Mouse (Mus musculus) urinary bladder, postnatal 14 days (tissue): ENCODE data around the gene Gnao1.

ENCODE experiments used
- DNase-seq: peaks from one replicate; pipeline ENCODE4 v3.0.0; 2021; ENCODE audit warnings: low spot score

Gnao1 gene

DNA sequence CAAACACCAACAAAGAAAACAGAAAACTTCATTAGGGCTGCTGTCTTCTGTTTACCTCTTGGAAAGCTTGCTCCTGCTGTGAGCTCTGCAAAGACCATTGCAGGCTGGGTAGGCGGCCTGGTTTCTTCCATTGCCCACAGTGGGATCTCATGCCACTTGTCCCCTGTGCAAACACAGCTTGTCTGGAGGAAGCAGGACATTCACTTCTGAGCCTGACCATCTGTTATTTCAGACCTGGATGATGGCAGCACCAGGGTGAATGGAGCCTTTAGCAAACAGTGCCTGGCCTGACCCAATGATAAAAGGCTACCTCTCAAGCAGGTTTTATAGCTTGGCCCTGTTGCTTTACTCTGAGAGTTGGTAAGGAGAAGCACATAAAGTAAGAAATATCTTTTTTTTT, 35.4 kb downstream of the Gnao1 start:
- no peak for DNase-seq

DNA sequence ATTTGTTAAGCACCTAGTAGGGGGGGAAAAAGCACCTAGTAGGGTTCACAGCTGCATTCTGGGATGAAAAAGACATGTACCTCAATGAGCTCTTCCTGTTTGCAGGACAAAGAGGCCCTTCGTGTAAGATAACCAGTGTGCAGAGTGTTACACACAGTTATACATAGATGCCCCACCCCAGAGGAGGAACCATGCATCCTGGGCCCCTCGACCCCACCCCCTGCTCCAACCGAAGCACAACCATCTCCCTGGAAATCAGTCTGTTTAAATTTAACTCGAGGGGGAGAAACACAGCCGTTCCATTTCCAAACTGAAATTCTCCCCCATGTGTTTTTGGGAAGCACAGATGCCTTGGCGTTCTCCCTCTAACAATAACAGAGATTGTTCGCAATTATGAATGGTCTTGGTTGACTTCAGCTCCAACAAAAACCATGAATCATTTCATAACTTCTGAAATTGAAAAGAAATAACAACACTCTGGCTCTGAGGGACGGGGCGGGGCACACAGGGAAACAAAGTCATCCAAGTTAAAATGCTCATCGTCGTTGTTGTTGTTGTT, 42.4 kb downstream of the Gnao1 start:
- no peak for DNase-seq

DNA sequence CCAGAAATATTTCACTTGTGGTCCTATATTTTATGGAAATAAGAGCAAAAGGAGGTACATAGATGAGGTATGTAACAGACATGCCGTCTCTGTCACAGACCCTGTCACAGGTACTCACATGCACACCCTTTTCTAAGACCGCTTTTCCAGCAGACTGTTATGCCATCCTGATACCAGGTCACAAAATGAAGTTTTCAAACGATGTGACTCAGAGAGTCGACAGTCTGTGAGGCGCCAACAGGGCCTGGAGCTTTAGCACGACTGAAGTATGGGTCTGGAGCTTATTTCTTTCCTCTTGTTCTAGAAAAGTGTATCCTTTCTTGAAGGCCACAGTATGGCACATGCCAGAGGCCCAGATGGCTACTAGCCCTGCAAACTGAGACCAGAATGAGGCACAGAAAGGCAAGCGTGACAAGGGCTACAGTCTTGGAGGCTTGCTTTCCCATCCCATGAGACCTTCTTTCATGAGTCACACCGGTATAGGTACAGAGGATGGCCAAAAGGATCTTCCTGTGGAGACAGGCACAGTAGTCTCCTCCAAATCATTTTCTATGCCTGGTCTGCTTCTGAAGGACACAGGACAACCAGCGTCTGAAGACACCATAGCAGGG, 43.2 kb downstream of the Gnao1 start:
- no peak for DNase-seq

DNA sequence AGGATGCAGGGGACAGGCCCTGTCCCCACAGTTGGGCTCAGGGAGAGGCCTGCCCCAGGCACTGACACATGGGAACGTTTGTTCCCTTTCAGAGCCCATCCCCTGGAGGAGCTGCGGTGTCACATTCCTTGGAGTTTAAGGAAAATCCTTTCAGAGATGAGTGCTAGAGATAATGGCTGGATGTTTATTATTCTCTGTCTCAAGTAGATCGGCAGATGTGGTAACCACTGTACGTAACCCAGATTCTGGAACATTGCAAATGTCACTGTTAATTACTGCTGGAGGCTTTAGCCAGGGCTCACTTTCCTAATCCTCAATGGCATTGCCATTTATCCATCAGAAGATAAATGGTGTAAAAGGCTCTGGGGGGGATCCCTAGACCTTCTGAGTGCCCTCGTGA, 44.9 kb downstream of the Gnao1 start:
- DNase-seq = no peak

DNA sequence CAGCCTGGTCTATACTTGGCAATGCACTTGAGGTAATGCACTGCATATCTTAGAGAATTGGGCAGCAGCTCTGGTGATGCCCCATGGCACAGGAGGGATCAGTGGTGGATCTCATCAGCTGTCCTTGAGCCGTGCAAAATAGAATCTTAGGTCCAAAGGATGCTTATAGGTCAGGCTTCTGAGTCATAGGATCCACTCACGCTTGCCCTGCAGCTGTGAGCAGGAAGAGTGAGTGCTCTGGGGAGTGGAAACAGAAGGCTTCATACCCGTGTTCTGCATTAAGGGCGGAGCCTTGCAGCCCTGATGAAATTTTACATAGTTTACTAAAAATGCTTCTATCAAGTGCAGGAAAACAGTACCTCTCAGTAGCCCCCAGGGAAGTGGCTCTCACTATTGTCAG, 45.5 kb downstream of the Gnao1 start:
- no peak for DNase-seq

DNA sequence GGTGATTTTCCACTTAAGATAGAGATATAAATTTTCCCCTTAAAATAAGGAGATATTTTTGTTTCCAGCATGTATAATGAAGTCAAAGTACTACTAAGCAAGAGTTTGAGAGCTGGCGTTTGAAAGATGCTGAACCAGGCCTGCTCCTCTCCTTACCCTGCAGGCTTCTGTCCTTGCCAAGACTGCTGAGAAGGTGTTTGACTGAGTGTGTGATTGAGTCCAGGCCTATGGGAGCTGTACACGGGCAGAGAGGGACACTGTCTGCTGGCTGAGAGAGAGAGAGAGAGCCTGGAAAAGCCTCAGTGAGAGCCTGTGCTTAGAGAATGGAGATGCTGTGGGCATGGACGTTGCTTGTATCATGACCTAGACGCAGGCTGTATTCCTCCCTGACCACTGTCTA, 47.4 kb downstream of the Gnao1 start:
- no peak for DNase-seq

DNA sequence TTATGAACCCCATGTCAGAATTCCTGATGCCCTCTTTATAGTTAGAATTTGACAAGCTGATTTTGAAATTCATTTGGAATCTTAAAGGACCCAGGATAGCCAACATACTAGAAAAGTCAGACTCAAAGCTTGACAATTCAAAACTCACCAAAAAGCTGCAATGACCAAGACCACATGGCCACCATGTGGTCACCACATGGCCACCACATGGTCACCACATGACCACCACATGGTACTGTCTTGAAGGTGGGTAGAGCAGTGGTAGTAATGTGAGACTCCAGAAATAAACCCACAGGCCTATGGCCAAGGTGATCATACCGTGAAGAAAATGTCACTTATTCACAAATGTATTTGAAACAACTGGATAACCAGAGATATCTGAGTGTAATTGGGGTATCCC, 48.5 kb downstream of the Gnao1 start:
- DNase-seq = no peak

DNA sequence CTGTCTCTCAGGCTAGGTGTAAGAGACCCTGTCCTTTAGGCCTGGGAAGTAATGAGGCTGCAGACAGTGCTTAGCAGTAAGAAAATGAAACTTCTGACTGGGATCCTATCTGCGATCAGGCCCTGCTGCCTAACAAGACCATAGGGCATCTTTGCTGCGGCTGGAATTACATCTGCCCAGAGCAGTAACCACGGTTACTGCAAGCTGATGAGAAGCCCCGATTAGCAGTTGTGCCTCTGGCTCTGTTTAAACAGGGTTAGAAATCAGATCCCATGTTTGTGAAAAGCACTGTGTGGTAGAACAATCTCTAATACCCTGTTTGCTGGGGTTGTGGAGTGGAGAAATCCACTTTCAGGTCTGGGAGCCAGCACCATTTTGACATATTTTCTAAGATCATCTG, 50.3 kb downstream of the Gnao1 start:
- no peak for DNase-seq

DNA sequence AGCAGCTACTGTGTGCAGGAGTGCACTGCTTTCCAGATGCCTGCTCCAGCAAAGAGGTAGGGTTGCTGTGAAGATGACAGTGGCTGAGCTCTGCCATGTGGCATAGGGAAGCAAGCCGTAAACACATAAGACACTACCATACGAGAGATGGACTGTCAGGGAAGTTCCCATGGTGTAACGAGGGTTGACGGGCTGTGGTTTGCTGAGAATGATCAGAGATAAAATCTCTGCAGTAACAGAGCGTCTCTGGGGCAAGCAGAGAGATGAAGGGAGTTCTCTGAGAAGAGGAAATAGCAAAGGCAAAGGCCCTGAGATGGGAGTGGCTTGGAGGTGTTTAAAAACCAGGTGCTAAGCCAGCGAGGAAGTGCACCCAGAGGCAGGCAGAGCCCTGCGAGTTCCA, 54.3 kb downstream of the Gnao1 start:
- DNase-seq = no peak

DNA sequence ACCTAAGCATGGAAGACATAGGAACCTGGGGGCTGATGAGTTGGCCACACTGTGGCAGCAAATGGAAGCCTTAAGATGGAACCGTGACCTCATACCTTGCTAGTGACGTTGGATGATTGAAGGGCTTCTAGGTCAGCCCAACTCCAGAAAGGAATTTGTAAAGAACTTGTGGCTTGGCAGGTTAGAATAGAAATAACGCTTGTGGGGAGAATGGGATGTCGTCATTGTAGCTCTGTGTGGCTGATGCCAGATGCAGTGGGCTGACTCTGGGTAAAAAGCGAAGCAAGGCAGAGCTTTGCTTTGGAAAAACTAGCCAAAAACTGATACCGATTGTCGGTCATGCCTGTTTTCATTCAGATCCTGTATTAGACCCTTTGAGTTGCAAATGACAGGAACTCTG, 56.5 kb downstream of the Gnao1 start:
- DNase-seq = no peak

DNA sequence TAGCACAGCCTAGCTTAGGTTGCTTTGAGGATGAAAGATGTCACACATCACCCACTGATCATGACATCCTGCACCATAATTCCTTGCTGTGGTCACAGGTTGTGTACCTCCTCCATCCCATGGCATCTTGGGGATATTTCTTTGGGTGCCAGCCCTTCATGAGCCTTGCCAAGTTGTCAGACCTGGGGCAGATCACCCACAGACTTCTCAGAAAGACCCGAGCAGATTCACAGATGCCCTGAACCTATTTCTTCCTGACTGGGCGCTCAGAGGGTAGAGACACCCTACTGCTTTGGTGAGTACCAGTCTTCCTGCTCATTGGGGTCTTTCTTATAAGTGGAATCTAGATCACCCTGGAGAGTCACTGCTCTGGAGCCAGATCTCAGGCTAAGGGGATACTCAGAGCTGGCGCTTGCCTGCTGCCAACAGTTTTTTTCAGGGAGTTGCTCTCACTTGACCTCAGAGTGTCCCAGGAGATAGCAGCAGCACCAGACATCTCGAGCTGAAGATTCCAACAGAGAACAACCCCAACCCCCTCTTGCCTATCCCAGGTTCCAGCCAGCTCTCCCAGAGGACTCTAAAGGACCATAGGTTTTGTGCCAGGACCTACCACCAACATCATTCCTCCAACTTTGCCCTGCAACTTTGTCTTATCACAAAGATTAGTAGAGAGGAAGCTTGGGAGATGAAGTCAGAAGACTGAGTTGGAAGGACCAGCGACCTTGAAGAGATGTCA, 58.9 kb downstream of the Gnao1 start:
- DNase-seq = no peak

DNA sequence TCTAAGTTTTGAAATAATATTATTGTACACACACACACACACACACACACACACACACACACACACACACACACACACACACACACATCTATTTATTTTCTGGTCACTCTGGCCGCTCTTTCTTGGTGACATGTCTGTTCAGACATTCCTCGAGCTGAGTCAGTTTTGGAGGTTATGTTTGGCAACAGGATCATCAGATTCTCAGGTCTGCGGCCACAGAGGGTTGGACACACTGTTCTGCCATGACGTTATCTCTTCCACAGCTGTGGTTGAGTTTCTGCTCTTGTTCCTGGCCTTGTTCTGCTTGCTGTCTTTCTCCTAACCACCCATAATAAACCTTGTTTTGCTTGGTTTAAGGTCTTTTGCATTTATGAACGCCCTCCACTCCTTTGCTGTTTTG, 61.5 kb downstream of the Gnao1 start:
- DNase-seq = no peak

DNA sequence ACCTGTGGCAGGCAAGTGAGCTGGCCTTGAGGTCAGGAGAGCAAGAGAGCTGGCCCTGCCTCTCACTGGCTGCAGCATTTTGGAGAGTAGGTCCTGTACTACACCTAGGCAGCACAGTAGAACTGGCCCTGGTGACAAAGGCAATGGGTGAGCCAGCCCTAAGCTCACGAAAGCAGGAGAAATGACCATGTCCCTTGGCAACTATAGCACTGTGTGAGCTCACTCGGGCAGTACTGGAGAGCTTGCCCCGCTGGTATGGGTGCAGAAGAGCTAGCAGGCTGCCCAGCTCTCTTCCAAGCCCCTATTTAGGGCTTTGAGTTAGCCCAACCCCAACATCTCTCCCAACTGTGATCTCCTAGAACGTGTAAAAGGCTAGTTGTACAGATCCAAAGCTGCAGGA, 68.6 kb downstream of the Gnao1 start:
- DNase-seq = no peak

DNA sequence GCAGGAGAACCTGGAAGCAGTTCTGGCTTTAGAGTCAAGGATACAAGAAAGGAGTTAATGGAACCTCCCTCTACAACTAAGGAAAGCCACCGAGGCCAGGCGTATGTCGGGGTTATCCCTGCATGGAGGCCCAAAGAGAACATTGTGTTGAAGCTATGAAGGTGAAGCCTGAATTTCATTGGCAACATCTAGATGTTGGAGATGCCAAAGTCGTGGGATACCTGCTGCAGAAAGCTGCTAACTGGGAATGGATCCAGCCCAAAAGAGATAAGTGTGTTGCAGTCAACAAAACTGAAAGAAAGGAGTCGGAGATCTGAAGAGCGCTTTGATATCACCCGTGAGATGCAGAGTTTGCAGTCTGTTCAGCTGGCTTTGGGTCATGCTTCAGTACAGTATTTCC, 70.2 kb downstream of the Gnao1 start:
- DNase-seq = no peak

DNA sequence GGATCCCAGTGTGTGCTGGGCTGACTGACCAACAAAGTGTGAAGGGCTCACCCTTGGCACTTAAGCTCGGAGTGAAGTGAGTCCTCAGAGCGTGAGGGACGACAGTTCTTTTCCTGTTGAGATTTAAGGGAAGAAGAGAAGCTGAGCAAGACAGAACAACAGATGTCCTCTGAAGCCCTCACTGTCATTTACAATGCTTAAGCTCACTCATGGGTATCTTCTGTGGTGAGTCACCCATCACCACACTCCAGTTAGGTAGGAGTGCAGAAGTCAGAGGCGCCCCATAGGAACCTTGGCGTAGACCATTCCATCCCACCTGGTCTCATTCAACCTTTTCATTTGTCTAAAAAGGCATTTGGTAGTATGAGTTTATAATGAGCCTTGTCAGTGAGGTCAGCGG, 71.6 kb downstream of the Gnao1 start:
- DNase-seq = no peak

DNA sequence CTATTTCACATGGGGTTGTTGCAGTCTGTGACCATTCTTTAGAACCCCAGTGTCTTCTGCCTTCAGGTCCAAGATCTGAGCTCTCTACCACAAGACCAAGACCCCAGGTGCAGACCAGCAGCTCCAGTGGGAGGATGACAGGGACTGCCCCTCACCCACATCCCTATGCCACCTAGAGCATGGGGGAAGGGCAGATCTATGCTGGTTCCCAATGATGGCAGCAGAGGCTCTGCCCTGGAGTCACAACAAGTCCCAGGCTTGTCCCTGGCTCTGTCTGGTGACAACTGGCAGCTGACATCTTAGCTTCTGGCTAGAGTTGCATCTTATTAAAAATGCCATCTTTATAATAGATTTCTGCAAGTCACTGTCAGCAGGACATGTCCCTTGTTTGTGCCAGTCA, 73.5 kb downstream of the Gnao1 start:
- DNase-seq = no peak

DNA sequence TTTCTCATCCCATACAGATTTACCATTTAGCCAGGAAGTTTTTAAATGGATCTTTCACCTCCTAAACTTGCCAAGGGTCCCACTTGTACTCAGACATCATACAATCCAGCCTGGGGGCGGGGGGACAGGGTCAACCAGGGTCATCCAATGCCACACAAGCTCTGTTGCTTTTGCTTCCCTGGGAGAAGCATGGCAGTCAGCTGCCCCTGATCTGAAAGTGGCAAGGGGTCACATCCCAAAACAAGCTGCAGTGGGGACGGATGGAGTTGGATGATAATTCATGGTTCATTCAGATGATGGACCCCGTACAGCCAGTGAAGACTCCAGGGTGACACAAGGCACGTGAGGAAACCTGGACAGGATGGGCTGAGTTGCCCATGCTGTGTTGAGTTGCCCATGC, 74.0 kb downstream of the Gnao1 start:
- no peak for DNase-seq

DNA sequence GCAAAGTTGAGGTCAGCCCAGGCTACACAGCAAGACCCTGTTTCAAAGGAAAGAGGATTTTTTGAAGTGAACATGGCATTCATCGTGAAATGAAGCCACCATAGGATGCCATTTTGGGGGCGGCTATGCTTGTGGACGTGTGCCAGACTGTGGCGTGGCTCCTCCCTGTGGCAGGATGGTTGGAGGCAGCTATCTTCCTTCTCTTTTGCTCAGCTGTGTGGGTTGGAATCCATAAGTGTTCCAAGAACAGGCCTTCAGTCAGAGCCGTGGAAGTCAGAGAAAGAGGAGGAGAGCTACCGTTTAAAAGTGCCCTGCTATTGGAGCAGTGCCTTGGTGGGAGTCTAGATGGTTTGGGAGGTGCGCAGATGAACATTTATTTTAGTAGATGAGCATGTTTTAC, 74.5 kb downstream of the Gnao1 start:
- DNase-seq = no peak

DNA sequence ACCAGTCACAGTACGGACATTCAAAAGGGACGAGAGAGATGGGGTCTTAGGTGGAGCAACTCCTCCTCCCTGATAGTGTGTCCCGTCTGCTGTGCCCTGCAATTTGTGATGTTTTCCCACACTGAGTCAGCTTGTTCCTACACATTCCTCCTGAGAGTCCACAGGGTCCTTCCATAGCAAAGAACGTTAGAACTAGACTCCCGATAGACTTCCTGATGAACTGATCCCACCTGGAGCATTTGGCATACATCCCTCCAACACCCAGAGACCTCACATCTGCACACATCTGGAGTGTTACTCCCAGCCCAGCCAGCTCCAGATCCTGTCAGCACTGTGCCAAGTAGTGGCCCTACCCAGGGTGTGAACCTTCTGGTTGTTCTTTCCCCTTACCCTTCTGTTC, 76.4 kb downstream of the Gnao1 start:
- DNase-seq = no peak

DNA sequence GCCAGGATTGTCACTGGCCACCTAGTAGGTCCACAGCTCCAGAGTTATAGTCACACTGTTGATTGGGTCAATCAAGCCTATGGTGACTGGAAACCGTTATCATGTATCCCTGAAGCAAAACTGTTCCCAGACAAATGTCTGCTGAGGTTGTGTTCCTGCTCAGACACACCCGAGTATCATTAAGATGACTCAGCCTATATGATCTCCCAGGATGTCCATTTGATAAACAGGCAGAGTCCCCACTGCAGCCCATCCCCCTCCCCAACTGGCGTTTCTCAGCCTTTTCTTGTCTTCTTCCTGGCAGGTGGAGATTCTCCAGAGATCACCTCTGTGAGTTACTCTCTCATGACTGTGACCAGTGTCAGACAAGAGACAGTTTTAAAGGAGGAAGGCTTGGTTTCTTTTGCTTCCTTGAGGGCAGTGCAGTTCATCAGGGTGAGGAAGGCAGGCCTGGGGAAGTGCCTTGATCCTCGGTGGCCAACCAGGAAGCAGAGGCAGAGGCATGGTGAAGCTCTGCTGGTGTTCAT, 78.4 kb downstream of the Gnao1 start:
- no peak for DNase-seq

DNA sequence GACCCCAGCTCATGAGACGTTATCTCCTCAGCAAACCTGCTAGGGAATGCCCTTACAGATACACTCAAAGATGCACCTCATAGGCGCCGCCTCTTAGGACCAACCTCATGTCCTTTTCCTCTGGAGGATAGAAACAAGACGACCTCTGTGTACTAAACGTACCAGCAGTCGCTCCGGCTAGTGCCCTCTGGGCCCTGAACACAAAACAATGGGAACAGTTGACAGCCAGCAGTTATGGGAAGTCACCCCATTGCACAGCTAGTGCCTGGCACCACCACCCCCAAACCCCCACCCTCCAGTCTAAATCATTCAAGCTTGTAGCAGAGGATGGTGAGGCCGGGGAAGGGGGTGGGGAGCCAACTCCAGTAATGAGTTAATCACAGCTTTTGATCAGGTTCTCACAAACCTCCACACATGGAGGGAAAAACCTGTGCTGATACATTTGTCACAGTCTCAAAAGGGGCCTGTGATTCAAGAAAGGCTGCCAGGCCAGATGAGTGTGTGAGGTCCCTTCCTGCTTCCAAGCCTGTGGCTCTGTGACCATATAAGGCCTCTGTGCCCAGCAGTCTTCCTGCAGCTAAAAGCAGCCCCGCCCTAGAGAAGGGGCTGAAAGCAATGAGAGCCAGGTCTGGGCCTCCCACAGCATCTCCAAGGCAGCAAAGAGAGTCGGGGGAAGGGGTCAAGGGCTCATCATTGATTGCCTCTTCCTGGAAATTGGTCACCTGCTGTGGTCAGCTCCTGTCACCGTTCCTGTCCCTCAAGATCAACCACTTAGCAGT, 79.1 kb downstream of the Gnao1 start:
- DNase-seq = no peak

DNA sequence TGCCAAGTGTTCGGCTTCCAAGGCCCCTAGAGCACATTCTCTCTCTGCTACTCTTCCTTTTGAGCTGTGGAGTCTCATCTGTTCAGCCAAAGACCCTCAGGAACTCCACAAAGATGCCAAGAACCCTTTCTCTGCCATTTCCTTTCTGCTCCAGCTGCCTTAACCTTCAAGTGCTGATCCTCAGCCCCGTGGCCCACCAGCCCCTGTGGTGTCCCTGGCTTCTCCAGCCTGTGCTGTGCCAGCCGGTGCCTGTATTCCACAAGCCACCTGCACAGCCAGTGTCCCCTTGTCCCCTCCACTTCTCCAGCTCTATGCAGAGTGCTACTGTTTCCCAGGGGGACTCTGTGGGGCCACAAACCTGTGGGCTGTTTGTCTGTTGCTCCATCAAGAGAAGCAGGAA, 83.8 kb downstream of the Gnao1 start:
- DNase-seq = no peak
